Mouse (Mus musculus) kidney, postnatal 0 days (tissue): Measurements from ENCODE around the gene Elovl3. TPM values are rescaled to one million over a fixed set of nuclear protein-coding genes. Genes with fewer than 3 reads are reported as not detected.
"Not testable (repeated sequence)": the region's sequence is repeated elsewhere in the genome, so short reads cannot be mapped to it uniquely, and the experiment has no call there.

Experiments used
- ATAC-seq: fragments of 200-750 bp; cut with Nextera tagmentation; replicated peaks from 2 replicates; pipeline ENCODE4 v1.8.0; 2017; ENCODE audit warnings: low read depth, moderate number of reproducible peaks, moderate TSS enrichment, moderate library complexity; ENCODE audit not compliant: low FRiP score
- DNase-seq: peaks from one replicate; pipeline ENCODE4 v3.0.0-alpha.2; 2016; ENCODE audit warnings: low spot score
- H3K27ac ChIP-seq: fragments of 300-500 bp; sonication (generic); 2 replicates; pipeline ENCODE4 v1.5.1; 2014; ENCODE audit warnings: mild to moderate bottlenecking
- H3K27me3 ChIP-seq: fragments of 300-500 bp; sonication (generic); 2 replicates; pipeline ENCODE4 v1.6.1; 2014; ENCODE audit warnings: low read length, mixed read lengths; ENCODE audit not compliant: insufficient read depth
- H3K36me3 ChIP-seq: fragments of 300-500 bp; sonication (generic); 2 replicates; pipeline ENCODE4 v1.6.1; 2014; ENCODE audit warnings: low read length, mixed read lengths; ENCODE audit not compliant: insufficient read depth
- H3K4me1 ChIP-seq: fragments of 300-500 bp; sonication (generic); replicated peaks from 2 replicates; pipeline ENCODE4 v1.6.1; 2014; ENCODE audit warnings: antibody characterized with exemption, low read length, mixed read lengths; ENCODE audit not compliant: insufficient read depth
- H3K4me2 ChIP-seq: fragments of 300-500 bp; sonication (generic); 2 replicates; pipeline ENCODE4 v1.6.1; 2014; ENCODE audit warnings: mild to moderate bottlenecking, low read length, moderate library complexity, mixed read lengths
- H3K4me3 ChIP-seq: fragments of 300-500 bp; sonication (generic); replicated peaks from 2 replicates; pipeline ENCODE4 v1.5.1; 2014; ENCODE audit warnings: low read depth, low read length
- H3K9ac ChIP-seq: fragments of 300-500 bp; sonication (generic); 2 replicates; pipeline ENCODE4 v1.6.1; 2014; ENCODE audit warnings: low read depth, low read length
- H3K9me3 ChIP-seq: fragments of 300-500 bp; sonication (generic); replicated peaks from 2 replicates; pipeline ENCODE4 v1.6.1; 2016; ENCODE audit warnings: low read length, inconsistent platforms, mixed read lengths
- CTCF ChIP-seq: IDR thresholded peaks from 2 replicates; pipeline ENCODE4 v1.5.1; 2016; ENCODE audit warnings: antibody characterized with exemption, low read depth, mild to moderate bottlenecking, moderate library complexity
- WGBS: fragments of 180-500 bp; shearing (Covaris S2); extraction: QIAGEN DNeasy Blood & Tissue Kit; methylation state at CpG from one replicate; pipeline ENCODE4 v1.1.7; 2014; 5-methylcytosine and 5-hydroxymethylcytosine counted together
- polyA plus RNA-seq: library from polyadenylated mRNA; unstranded; fragments of >200 nt; fragmentation: Nextera tagmentation; extraction: Ambion mirVana; gene quantifications from 2 replicates; pipeline ENCODE4 v1.2.1, GENCODE M21; 2015

Gene Elovl3
- polyA plus RNA-seq, 1 experiment from 2014 or later: 0.07 TPM

DNA sequence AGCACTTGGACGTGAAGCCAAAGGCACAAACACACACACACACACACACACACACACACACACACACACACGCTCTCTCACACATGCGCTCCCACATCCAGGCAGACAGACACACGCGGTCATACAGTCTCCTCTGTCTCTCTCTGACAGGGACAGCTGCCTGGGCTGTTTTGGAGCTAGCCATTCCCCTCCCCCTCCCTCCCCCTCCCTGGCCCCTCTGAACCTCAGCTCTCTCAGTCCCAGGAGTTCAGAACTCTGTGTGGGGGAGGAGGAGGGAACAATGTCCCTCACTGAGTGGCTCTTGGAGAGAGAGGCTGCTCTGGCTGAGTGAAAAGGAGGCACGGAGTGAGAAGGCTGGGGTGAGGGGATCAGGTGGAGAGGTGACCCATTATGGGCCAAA lies 9.4 kb downstream of the Elovl3 start:
- Histone ChIP-seq H3K4me1 (peaks cover 7% of the 10 kb centered on the region; the same call in 1 of the 2 replicates), H3K4me3 (no peak overlapping the region), H3K27ac (no peak overlapping the region), H3K9me3 (no peaks in the 10 kb centered on the region), H3K4me2 (no peak overlapping the region), H3K36me3 (no peaks in the 10 kb centered on the region), H3K27me3 (peaks cover 33% of the 10 kb centered on the region), H3K9ac (no peak overlapping the region)
- DNase-seq: no peak
- 12% methylated on average over 6 of the region's 6 CpGs for WGBS
- no peak for TF ChIP-seq CTCF
- ATAC-seq: peak; percentile 59; the same call in 1 of the 2 replicates

DNA sequence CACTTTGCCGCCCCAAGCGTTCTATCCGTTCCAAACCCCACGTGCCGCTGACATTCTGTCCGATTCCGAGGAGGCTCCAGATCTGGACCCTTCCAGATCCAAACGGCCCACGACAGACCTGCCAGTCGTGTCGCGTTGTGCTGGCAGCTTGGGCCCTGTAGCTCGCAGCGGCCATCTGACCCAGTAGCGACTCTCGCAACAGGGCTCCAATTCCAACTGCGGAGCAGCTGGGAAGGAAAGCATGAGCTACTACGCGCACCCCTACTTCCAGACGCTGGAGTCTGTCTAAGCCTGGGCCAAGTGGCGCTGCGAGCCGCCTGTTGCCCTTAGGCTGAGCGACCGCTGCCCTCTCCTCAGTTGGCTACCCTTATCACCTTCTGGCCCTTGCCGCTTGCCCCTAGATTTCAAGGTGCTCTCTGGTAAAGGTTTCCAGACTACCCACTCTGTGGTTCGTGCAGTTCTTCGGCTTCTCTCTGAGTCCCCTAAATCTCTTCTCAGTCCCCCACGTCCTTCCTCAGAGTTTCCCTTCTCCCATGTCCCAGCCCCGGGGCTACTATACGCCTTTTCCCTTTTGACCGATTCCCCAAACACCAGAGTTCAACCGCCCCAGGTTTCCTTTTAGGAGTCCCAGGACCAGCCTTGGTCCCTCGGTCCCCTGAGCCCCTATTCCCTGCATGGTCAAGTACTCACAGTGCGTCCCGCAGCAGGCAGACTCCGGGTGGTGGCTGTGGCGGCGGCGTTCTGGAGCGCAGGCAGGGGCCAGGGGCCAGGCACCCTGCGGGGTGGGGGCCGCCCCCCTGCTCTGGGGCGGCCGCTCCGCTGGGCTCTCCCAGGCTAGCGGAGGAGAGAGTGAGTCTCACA lies 16.0 kb downstream of the Elovl3 start, which contains the start of gene Pitx3:
Gene Pitx3, minus strand, starts transcription at position 816 of the 861 bp plus-strand sequence.
- TF ChIP-seq CTCF: no peak
- peaks cover 43% of the 10 kb centered on the region for H3K27me3 ChIP-seq
- H3K4me3 ChIP-seq: peak within 1 kb of the TSS; percentile 61
- ATAC-seq (no peak; the same call in 1 of the 2 replicates), DNase-seq (no peak)
- no peak within 1 kb of the TSS for H3K9ac ChIP-seq
- H3K4me1 ChIP-seq: no peaks in the 10 kb centered on the region
- H3K4me2 ChIP-seq: peak within 1 kb of the TSS; percentile 99
- H3K36me3 ChIP-seq: no peaks in the 10 kb centered on the region
- no peaks in the 10 kb centered on the region for H3K9me3 ChIP-seq
- no peak within 1 kb of the TSS for H3K27ac ChIP-seq
- 2% methylated on average over 46 of the region's 47 CpGs for WGBS

DNA sequence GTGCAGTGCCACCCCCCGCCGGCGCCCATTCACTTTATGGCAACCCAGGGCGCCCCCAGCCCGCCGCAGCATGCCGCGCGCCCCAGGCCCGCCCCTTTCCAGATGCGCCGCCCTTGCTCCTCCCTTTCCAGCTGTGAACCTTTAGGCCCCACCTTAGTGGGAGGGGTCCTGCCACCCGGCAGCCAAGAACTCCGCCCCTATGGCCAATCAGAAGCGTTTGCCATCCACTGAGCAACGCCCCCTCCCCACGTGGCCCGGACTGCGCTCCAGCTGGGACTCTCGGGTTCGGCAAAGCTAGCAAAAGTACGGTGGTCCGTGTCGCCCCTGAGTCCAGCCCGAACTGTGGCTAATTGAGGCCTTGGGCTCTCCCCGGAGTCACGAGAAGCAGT lies 16.7 kb downstream of the Elovl3 start:
- Histone ChIP-seq H3K4me2 (peak overlapping the region; percentile 99), H3K9me3 (no peaks in the 10 kb centered on the region), H3K36me3 (no peaks in the 10 kb centered on the region), H3K4me1 (0 out of 2 replicates have a peak, but pooled peaks cover 3% of the 10 kb centered on the region), H3K4me3 (peak overlapping the region; percentile 61), H3K9ac (no peak overlapping the region), H3K27ac (no peak overlapping the region), H3K27me3 (peaks cover 43% of the 10 kb centered on the region)
- peak; percentile 77 for ATAC-seq
- peak; percentile 96 for DNase-seq
- 1% methylated on average over 26 of the region's 27 CpGs for WGBS
- TF ChIP-seq CTCF: no peak

DNA sequence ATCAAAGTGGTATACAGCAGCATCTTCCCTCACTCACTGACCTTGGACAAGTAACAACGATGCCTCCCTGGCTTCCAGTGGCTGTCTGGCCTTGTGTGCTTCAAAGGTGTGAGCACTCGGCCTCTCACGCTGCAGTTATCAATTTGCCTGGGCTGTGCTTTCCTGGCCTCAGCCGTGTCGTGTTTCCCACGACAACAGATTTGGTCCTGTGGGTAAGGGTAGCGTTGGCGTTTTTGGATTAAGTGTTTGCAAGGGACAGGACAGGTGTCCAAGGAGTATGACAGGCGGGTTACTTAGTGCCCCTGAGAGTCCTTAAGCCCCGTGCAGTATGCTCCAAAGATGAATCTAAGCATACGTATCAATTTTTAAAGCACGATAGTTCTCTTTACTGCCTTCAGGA lies 17.4 kb downstream of the Elovl3 start:
- Histone ChIP-seq H3K27ac (no peak overlapping the region), H3K9ac (no peak overlapping the region), H3K4me1 (0 out of 2 replicates have a peak, but pooled peaks cover 10% of the 10 kb centered on the region), H3K9me3 (no peaks in the 10 kb centered on the region), H3K27me3 (peaks cover 38% of the 10 kb centered on the region), H3K36me3 (no peaks in the 10 kb centered on the region), H3K4me2 (peak overlapping the region; percentile 99), H3K4me3 (peak overlapping the region; percentile 61)
- 26% methylated on average over 12 of the region's 12 CpGs for WGBS
- DNase-seq (no peak), ATAC-seq (no peak)
- TF ChIP-seq CTCF: no peak

DNA sequence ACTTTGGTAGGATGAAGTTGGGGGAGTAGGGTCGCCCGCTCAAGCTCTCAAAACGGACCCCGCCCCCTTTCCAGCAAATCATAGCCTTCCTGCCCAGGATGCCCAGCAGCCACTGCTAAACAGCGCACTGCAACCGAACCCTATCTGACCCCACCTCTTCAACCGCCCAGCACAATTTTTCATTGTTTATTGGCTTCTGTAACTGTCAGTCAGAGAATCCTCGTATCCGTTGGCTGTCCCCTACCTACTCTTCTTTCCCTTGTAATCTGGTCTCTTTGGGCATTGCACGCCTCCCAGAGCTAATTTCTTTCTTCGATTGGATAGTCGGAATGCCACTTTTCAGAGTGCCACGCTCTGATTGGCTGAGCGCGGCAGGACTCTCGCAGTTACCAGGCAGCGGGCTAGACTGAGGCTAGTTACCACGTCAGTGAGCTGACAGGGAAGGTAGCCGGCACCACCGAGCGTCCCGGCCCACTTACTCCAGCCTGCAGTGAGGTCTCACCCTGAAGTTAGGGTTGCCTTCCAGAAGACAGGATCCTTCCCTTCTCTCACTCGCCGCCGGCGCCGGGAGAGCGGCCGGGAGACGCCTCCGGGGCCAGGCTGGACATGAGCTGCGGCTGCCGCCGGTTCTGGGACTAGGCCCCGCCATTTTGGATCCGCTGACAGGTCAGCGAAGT lies 20.6 kb downstream of the Elovl3 start, which contains the start of gene Gbf1:
Gene Gbf1, plus strand, starts transcription at position 383 of the 677 bp plus-strand sequence.
- H3K4me3 ChIP-seq: peak within 1 kb of the TSS; percentile 56
- no peaks in the 10 kb centered on the region for H3K36me3 ChIP-seq
- ATAC-seq (peak; percentile 95), DNase-seq (peak; percentile 100)
- H3K27me3 ChIP-seq: peaks cover 15% of the 10 kb centered on the region
- H3K4me1 ChIP-seq: 0 out of 2 replicates have a peak, but pooled peaks cover 14% of the 10 kb centered on the region
- TF ChIP-seq CTCF: peak; percentile 9; the same call in 1 of the 2 replicates
- H3K27ac ChIP-seq: peak within 1 kb of the TSS; percentile 38
- peak within 1 kb of the TSS; percentile 72 for H3K4me2 ChIP-seq
- H3K9me3 ChIP-seq: no peaks in the 10 kb centered on the region
- 1% methylated on average over 37 of the region's 37 CpGs for WGBS
- H3K9ac ChIP-seq: peak within 1 kb of the TSS; percentile 58

DNA sequence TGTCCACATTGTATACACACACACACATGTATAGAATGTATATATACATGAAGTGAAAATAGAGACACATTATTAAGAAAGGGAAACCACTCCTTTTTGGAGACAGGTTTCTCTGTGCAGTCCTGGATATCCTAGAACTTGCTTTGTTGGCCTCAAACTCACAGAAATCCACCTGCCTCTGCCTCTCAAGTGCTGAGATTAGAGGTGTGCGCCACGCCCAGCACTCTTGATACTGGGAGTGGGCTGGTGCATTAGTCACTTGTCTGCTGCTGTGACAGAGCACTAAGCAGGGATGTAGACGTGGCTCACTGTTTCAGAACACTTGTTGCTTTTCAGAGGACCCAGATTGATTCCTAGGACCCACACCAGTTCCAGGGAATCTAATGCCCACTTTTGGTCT lies 34.3 kb downstream of the Elovl3 start:
- no peak for TF ChIP-seq CTCF
- Histone ChIP-seq H3K27ac (no peak overlapping the region), H3K36me3 (peaks cover 19% of the 10 kb centered on the region; the same call in 1 of the 2 replicates), H3K9me3 (no peaks in the 10 kb centered on the region), H3K4me2 (no peak overlapping the region), H3K4me1 (no peaks in the 10 kb centered on the region), H3K9ac (no peak overlapping the region), H3K4me3 (no peak overlapping the region), H3K27me3 (no peaks in the 10 kb centered on the region)
- DNase-seq: no peak
- no peak for ATAC-seq
- WGBS: 95% methylated on average over 3 of the region's 3 CpGs

DNA sequence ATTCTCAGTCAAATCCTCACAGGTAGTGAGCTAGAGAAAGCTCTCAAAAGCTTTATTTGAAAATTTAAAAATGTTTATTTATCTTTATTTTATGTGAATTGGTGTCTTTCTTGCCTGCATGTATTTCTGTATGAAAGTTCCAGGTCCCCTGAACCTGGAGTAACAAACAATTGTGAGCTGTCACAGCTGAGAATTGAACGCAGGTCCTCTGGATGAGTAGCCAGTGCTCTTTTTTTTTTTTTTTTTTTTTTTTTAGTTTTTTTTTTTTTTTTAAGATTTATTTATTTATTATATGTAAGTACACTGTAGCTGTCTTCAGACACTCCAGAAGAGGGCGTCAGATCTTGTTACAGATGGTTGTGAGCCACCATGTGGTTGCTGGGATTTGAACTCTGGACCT lies 35.5 kb downstream of the Elovl3 start:
- H3K27me3 ChIP-seq, ATAC-seq, H3K9me3 ChIP-seq, DNase-seq, H3K4me1 ChIP-seq, H3K9ac ChIP-seq, H3K4me3 ChIP-seq, H3K4me2 ChIP-seq, H3K27ac ChIP-seq: not testable (repeated sequence)
- peaks cover 26% of the 10 kb centered on the region for H3K36me3 ChIP-seq
- WGBS: 80% methylated on average over 1 of the region's 2 CpGs
